Mouse (Mus musculus) Muller cell, postnatal 12 days (primary cell): ENCODE data around the gene Nup98.

ENCODE experiments used
- DNase-seq: peaks from one replicate; pipeline ENCODE4 v3.0.0-alpha.2; 2015; ENCODE audit errors: inconsistent ontology term

The Nup98 gene

DNA sequence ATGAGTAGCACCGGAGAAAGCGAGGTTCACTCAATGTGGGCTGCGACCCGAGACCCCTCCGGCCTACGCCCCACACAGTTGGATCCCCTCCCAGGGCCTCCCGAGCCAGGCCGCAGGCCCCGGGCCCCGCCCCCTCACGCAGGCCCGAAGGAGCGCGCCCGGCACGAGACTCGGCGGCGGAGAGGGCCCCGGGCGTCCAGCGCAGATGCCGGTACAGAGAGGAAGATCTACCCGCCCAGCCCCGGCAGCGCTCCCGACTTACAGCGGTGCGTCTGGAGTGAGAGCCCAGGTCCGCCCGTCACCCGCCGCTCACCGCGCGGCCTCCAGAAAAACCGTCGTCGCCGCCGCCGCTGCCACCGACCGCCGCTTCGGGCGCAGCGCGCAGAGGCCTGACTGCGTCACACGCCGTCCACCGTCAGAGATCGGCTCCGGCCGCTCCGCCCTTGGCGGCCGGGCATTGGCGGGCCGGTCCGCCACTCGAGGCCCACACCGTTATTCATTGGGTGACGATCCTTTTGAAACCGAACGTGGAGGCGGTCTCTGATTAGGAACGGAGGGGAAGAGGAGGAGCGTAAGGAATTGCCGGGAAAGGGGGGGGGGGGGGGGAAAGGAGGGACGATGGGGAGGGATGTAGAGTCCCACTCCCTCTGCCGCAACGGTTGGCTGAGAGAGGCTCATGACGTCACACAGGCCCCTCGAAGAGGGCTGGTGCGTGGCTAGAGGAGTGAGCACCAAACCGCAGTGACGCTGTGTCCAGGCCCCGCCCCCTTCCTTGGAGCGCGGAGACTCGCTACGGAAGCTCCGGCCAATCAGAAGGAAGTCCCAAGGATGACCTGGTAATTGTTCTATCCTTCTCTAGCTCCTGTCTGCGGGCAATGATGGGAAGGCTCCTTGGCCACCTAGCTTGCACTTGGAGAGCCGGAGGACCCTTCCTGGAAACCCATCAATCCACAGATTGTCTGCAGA is at the start of gene Nup98, which contains the start of gene Pgap2:
Gene Nup98, minus strand, starts transcription at position 421 of the 966 bp plus-strand sequence.
Gene Pgap2, plus strand, starts transcription at position 453 of the 966 bp plus-strand sequence.
- peak; percentile 100 for DNase-seq

DNA sequence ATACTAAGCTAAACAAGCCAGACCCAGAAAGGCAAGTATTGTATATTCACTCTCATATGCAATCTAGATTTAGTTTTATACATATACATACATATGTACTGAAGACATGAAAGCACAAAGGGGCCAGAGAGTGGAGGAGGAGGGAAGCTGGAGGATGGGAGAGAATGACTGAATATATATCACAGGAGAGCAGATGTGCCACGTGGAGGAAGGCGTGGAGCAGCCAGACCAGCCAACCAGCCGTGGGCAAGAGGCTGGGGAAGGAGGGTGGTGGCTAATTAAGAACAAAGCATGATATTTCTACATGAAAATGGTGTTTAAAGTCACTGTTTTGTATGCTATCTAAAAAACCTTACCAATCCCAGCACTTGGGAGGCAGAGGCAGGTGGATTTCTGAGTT is 48.8 kb upstream of the Nup98 start:
- no peak for DNase-seq

DNA sequence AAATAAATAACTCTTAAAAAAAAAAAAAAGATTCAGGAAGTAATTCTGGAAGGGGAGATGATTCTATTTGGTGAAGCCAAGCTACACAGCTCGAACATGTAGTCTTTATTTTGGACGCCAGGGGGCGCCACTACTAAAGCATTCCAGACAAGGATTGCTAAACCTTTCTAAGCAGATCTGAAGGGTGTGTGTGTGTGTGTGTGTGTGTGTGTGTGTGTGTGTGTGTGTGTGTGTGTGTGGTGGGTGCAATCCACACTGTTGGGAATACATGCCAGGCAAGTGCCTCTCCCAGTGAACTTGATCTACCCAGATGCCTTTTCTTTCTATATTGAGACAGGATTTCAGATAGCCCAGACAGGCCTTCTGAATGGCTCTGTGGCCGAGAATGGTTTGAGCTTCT is 48.2 kb upstream of the Nup98 start:
- peak; percentile 55 for DNase-seq

DNA sequence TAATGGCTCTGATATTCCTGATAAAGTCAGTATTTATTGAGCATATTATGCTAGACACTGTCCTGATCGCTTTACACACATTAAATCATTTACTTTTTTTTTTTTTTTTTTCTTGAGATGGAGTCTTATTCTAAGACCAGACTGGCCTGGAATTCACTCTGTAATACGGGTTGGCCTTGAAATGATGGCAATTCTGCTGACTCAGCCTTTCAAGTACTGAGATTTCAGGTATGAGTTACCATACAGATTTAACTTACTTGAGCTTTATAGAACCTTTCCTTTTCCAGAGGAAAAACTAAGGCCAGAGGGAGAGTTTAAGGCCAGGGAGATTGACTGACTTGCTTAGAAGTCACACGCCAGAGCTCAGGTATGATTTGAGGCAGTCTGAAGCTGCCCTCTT is 46.7 kb upstream of the Nup98 start:
- no peak for DNase-seq

DNA sequence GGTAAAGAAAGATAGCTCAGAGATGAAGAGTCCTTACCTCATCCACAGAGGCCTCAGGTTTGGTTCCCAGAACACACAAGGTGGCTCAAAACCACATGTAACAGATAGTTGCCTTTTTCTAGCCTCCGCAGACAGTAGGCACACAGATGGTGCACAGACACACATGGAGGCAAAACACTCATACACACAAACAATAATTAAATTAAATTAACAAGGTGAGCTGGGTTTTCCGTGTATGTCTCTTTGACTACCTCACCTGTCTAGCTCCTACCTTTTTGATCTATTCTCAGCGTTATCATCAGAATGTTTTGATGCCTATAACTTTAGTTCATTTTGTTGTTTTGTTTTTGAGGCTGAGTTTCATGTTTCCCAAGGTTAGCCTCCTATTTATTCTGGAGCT is 46.0 kb upstream of the Nup98 start, which contains the start of gene Rhog:
Gene Rhog, minus strand, starts transcription at position 101 of the 400 bp plus-strand sequence.
- no peak for DNase-seq

DNA sequence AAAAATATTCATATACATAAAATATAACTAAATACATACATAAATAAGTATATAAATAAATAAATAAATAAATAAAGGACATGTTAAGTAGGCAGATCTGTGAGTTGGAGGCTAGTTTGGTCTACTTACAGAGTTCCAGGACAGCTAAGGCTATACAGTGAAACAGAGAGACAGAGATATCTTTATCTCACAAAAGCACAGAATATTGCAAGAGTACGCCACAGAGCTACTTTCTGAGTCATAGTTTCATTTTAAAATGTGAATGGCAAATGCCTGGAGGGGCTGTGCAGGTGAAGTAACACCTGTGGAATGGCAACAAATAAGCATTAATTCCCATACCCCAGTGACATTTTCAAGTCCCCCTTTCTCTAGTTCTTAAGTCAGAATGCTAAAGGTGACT is 43.7 kb upstream of the Nup98 start:
- no peak for DNase-seq

DNA sequence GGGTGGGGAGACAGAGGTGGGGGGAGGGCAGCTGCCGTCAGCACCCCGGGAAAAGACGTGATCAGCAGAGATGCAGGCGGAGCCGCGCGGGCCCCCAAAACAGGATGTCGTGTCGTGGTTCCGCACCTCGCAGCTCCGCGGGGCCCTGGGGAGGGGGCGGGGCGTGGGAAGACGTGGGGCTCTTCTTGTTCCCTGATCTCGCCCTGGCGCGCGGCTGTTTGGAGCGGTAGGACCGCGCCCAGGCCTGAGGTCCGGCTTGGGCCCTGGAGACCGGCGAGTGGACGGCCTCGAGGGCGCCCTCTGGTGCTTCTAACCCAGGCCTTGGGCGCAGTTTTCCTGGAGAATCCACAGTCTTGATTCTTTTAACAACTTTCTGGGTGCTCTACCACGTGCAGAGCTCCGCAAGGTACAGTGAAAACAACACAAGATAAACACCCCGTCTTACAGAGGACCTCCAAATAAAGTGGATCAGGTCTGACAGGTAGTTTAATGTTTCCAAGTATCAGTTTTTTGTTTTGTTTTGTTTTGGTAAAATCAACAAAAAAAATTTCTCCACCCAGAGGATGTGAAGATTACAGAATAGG is 40.7 kb upstream of the Nup98 start:
- peak; percentile 93 for DNase-seq

DNA sequence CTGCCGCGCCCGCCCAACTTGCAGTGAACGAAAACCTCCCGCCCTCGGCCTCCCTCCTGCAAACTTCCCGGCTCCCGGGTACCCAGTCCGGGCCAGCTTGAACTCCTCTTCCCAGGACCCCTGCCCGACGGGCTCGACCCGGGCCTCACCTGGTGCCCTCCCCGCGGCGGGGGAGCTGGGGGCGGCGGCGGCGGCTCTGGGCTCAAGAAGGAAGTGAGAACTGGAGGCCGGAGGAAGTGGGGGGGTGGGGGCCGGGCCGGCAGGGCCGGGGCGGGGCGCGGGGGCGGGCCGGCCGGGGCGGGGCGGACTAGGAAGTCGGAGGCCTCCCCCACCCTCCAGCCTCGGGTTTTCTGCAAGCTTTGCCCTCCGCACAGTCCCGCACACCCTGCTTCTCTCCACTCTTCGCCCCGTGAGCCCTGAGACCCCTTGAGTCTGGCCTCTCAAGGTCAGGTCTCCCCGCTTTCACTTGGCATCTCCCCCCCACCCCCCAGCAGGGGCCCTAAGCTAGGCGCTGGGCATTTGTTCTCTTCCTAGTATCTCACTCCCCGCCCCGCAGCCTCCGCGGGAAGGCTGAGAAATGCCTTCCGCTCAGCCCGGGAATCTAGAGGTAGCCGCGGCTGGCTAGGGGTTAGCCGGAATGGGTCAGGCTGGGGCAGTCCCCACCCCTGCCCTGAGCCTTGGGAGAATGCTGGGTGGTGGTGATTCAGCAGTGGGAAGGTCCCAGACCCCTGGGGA is 40.1 kb upstream of the Nup98 start:
- DNase-seq, result peak; percentile 89

DNA sequence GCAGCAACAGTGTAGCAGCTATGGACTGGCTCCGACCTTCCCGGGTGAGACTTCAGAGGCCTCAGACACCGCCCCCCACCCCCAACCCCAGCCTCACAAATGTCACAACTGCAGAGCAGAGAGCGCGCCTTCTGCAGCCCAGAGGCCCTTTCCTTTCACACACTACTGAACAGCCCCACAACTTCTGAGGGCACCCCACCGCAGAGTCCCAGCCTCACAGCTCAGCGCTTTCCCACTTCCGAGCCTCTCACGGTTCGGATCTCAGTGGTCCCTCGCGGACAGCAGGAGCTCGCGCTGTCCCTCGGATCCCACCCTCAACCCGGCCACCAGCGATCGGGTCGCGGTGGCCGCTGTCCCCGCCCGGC is 39.5 kb upstream of the Nup98 start:
- no peak for DNase-seq

DNA sequence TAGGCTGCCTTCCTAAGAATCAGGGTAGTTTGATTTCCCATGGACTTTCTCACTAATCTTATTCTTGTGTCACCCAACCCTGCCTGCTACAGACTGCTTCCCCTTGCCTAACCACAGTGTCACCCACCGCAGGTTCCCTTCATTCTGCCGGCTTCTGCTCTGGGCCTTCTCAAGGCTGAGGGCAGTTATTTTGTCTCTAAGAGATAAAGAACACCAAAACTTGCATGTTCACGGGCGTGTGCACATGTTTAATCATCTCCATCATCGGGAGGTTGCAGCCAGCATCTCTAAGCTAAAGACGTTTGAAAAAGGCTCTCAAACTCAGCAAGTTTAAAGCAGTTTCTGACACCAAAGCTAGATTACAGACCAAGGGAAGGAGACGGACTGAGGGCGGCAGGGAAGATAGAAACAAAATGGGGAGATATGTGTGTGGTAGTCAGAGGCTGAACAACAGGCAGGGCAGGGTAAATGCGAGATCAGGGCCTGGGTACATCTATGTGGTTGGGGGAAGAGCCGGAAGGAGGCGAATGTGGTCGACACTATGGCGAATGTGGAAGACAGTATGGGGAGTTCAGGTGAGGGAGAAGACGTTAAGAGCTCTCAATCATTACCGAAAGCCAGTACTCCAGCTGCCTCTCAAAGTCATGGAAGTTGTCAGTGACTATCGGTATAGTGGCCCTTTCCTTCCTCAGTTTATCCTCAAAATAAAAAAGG is 38.9 kb upstream of the Nup98 start:
- DNase-seq, result no peak

DNA sequence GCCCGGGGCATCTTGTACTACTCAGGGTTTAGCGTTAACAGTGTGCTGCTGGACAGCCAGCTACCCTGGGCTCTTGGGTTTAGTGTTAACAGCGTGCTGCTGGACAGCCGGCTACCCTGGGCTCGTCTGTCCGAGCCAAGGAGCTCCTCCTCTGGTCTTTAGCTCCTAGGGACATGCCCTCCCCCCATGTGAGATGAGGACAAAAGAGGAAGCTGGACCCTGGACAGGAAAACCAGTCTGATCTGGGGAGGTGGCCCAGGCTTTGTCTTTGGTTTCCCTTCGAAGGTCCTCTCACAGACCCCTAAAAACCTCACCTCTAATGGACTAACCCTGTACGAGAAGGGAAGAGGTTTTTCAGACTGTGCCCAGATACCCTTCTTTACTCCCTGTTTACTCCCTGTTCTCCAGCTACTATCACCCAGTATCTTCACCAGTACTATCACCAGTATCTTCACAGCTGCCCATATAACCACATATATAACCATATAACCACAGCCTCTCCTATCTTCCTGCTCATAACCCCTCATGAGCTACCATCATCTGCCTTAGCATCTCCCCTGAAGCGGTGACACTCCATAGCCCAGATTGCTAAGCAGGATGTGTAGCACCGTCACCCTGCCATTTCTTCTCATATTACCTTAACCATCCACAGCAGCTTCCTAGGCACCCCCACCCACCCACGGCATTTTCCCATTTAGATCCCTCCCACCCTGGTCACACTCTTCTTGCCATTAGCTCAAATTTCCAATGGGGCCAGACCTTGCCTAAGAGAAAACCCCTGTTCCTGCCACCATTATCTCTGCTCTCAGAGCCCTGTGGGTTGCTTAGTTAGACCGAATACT is 37.2 kb upstream of the Nup98 start:
- no peak for DNase-seq

DNA sequence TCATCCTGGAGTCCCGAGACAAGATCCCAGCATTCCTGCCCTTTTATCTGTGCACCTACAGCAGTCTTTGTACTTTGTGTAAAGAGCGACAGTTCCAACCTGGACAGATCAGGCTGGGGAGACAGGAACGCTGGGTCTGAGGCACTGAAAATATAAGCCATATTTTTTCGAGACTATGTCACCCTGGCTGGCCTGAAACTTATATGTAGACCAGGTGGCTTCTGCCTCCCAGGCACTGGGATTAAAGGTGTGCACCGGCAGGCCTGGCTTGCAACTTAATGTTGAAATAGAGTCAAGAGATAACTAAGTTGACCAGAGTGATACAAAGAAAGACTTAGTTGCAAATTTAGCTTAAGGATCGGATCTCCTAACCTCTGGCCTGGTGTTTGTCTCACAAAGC is 36.3 kb upstream of the Nup98 start:
- DNase-seq, result no peak

DNA sequence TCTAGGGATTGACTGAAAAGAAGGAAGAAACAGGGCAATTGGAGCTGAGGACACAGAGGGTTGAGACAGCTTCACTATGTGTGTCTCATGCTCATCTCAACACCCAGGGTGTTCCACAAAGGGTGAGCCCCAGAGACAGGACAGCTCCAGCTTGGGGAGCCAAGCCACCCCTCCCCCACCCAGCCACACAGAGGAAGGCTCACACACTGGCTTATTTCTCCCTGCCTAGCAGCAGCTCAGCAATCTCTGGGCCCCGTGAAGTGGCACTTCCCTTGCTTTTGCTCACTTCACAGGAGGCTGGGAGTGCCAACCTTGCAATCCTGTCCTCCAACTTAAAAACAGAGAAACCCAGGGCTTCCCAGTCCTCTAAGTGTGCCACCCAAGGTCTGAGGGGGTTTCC is 35.8 kb upstream of the Nup98 start:
- DNase-seq, result peak; percentile 46

DNA sequence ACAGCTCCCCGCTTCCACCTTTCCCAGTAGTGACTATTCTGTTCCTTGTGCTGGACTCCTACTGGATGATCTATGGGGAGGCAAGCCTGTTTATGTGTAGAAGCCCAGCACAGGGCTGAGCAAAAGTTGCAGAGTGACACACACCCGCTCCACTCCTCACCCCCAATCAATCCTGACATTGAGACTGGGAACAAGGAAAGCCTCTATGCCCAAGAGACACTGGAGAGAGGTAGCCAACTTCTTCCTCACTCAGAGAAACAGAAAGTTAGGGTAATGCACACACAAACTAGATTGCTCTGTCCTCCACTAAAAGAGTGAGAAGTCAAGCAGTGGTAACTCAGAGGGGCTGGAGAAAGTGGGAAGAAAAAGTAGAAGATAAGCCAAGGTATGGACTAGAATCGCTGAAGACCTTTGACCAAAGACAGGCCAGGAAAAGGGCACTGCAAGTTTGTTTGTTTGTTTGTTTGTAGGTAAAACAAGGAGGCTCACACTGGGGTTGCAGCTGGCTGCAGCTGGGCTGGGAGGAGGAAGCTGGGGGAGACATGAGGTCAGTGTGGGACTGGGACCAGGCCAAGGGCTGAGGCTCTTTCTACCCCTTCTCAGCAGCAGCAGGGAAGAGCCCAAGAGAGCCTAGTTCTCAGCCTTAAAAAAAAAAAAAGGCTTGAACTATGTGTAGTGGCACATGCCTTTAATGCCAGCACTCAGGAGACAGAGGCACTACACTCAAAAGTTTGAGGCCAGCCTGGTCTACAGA is 35.0 kb upstream of the Nup98 start:
- DNase-seq, result no peak

DNA sequence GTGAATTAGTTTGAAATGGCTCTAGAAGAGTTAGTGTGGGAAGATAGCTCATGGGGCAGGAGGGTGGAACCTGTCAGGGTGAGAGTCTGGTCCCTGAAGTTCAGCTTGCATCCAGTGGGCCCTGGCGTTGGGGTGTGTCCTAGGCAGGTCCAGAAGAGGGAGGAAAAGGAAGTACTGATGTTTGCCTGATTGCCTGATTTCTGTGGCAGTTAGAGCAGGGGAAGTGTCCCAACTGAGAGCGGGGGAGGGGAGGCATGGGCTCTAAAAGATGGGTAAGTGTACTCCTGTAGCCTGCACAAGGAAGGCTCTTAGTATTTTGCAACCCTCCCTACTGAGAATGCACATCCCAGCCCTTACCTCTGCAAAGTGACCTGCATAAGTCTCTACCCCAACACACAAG is 33.9 kb upstream of the Nup98 start:
- DNase-seq, result no peak

DNA sequence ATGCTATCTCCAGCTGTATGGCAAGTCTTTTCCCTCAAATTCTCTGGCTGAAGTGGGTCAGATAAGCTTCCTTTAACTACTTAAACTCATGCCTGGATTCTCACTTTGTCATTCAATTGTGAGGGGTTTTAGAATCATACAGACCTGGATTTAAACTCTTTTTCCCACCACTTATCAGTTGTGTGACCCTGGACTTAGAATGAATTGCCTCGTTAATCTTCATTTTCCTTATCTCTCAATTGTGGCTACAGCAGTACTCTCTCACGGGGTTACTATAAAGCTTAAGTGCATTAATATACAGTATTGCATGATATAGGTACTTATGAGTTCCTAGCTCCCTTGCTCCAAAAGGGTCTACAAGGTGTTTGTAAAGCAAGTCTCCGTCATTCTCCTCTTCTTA is 32.9 kb upstream of the Nup98 start:
- no peak for DNase-seq

DNA sequence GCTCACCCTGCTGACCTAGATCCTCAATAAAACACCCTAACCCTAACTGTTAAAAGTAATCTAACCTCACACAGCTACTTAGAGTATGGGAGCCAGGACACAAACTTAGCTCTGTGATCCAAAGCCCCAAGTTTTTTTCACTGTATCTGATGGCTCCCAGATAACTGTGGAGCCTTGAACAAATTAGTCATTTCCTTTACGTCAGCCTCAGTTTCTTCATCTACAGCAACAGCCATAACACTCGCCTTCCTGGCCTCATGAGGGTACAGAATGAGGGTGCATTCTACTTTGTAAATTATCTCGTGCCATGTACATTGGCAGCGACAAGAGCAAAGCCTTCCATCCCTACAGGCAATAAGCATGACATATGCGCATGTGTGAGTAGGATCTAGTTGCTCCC is 32.4 kb upstream of the Nup98 start:
- DNase-seq, result no peak

DNA sequence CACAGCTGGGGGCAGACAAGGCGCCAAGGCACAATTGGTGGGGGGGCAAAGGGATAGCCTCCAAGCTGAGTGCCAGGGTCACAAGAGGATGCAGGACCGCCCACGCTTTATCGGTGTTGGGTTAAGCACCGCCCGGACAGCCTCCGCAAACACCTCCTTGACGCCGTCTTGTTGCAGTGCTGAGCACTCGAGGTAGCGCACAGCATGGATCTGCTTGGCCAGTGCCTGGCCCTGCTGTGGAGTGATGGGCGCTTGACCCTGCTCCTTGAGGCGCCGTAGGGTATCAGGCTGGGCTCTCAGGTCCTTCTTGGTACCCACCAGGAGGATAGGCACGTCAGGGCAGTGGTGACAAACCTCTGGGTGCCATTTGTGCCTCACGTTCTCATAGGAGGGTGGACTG is 29.6 kb upstream of the Nup98 start:
- DNase-seq, result no peak

DNA sequence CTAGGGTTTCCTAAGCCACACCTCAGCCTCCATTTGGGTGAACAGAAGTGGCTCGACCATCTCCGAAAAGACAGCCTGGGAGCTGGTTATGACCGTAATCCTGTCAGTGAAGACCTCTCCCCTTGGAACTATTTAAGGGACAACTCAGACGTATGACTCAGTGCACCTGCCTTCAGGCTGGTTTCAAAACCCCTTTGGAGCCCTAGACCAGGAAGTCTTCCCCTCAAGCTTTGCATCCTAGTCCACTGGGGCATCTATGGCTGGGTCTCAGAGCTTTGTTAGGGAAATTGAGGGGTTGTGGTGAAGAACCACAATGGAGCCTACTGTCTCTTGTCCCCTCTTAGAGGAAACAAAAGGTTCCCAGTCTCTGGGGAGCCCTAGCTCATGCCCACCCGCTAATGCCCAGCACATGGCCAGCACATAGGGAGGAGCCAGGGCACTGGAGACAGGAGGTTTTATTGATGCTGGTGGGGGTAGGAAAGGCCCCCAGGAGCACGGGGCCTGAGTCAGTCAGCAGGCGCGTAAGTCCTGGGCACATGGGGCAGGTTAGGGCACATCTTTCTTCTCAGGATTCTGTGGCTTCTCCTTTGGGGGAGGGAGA is 28.8 kb upstream of the Nup98 start:
- no peak for DNase-seq

DNA sequence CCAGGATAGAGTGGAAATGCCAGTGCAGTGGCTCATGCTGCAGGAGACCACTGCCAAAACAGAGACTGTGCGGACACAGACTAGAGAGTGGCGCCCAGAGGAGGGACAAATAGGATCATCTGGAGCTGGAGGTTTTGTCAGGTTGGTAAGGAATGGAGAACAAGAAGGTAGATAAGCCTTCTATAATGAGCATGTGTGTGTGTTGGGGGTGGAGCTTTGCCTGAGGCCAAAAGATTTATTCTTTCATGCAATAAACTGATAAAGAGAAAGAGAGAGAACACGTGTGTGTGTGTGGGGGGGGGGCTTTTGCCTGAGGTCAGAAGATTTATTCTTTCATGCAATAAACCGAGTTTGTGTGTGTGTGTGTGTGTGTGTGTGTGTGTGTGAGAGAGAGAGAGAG is 23.1 kb upstream of the Nup98 start:
- no peak for DNase-seq
